Mouse (Mus musculus): ENCODE results near the gene Gm11213. TPM values are rescaled to one million over a fixed set of nuclear protein-coding genes. Genes with fewer than 3 reads are reported as not detected.

The Gm11213 gene
- not detected in 2 replicates for polyA plus RNA-seq (2014; fragmentation: Nextera tagmentation; extraction: Ambion mirVana)

GRCm38 (mm10) chr4:63604945-63605344 is at the start of gene Gm11213:
Gene Gm11213 (minus strand): TSS chr4:63605261.
- Histone ChIP-seq H3K27me3 (ENCODE audit: control insufficient read depth, insufficient read depth, low read length) (no peaks in the 10 kb centered on the region), H3K4me1 (ENCODE audit: control insufficient read depth, insufficient read depth, low read length) (no peaks in the 10 kb centered on the region), H3K4me2 (ENCODE audit: low read depth, low read length) (no peak within 1 kb of the TSS), H3K9ac (replicated peaks; ENCODE audit: low read length) (no peak within 1 kb of the TSS), H3K27ac (replicated peaks; ENCODE audit: low read depth, low read length) (no peak within 1 kb of the TSS), H3K4me3 (ENCODE audit: low read depth, low read length) (no peak within 1 kb of the TSS), H3K9me3 (replicated peaks; ENCODE audit: control insufficient read depth, low read length) (no peaks in the 10 kb centered on the region), H3K36me3 (replicated peaks; ENCODE audit: control insufficient read depth, insufficient read depth, low read depth, low read length) (no peaks in the 10 kb centered on the region)
- 68% methylated on average over 3 of the region's 3 CpGs for WGBS
- DNase-seq (ENCODE audit: low spot score) (no peak), ATAC-seq (replicated peaks; ENCODE audit: insufficient number of reproducible peaks, low FRiP score, low TSS enrichment, low read depth) (no peak)

- ATAC-seq (replicated peaks; ENCODE audit: insufficient number of reproducible peaks, low FRiP score, low TSS enrichment, low read depth) = no peak
- Histone ChIP-seq H3K4me1 (ENCODE audit: control insufficient read depth, insufficient read depth, low read length) (no peaks in the 10 kb centered on the region), H3K4me3 (ENCODE audit: low read depth, low read length) (no peak overlapping the region), H3K4me2 (ENCODE audit: low read depth, low read length) (no peak overlapping the region), H3K27me3 (ENCODE audit: control insufficient read depth, insufficient read depth, low read length) (no peaks in the 10 kb centered on the region), H3K27ac (replicated peaks; ENCODE audit: low read depth, low read length) (no peak overlapping the region), H3K36me3 (replicated peaks; ENCODE audit: control insufficient read depth, insufficient read depth, low read depth, low read length) (no peaks in the 10 kb centered on the region), H3K9me3 (replicated peaks; ENCODE audit: control insufficient read depth, low read length) (no peaks in the 10 kb centered on the region), H3K9ac (replicated peaks; ENCODE audit: low read length) (no peak overlapping the region)
- 80% methylated on average over 1 of the region's 1 CpGs for WGBS
- no peak for DNase-seq (ENCODE audit: low spot score)
Measured at GRCm38 (mm10) chr4:63654381-63654780, 49.3 kb upstream of the Gm11213 start.

- no peak overlapping the region for H3K9ac ChIP-seq (replicated peaks; ENCODE audit: low read length)
- no peak overlapping the region for H3K4me3 ChIP-seq (ENCODE audit: low read depth, low read length)
- H3K4me2 ChIP-seq (ENCODE audit: low read depth, low read length) = no peak overlapping the region
- H3K36me3 ChIP-seq (replicated peaks; ENCODE audit: control insufficient read depth, insufficient read depth, low read depth, low read length) = no peaks in the 10 kb centered on the region
- no peaks in the 10 kb centered on the region for H3K4me1 ChIP-seq (ENCODE audit: control insufficient read depth, insufficient read depth, low read length)
- ATAC-seq (replicated peaks; ENCODE audit: insufficient number of reproducible peaks, low FRiP score, low TSS enrichment, low read depth) (no peak), DNase-seq (ENCODE audit: low spot score) (no peak)
- no peaks in the 10 kb centered on the region for H3K27me3 ChIP-seq (ENCODE audit: control insufficient read depth, insufficient read depth, low read length)
- H3K27ac ChIP-seq (replicated peaks; ENCODE audit: low read depth, low read length) = no peak overlapping the region
- no peaks in the 10 kb centered on the region for H3K9me3 ChIP-seq (replicated peaks; ENCODE audit: control insufficient read depth, low read length)
Measured at GRCm38 (mm10) chr4:63643956-63644726, 39.1 kb upstream of the Gm11213 start.

GRCm38 (mm10) chr4:63639842-63640241 is 34.8 kb upstream of the Gm11213 start:
- Histone ChIP-seq H3K9ac (replicated peaks; ENCODE audit: low read length) (no peak overlapping the region), H3K36me3 (replicated peaks; ENCODE audit: control insufficient read depth, insufficient read depth, low read depth, low read length) (no peaks in the 10 kb centered on the region), H3K27ac (replicated peaks; ENCODE audit: low read depth, low read length) (no peak overlapping the region), H3K4me1 (ENCODE audit: control insufficient read depth, insufficient read depth, low read length) (no peaks in the 10 kb centered on the region), H3K4me3 (ENCODE audit: low read depth, low read length) (no peak overlapping the region), H3K27me3 (ENCODE audit: control insufficient read depth, insufficient read depth, low read length) (no peaks in the 10 kb centered on the region), H3K9me3 (replicated peaks; ENCODE audit: control insufficient read depth, low read length) (no peaks in the 10 kb centered on the region), H3K4me2 (ENCODE audit: low read depth, low read length) (no peak overlapping the region)
- WGBS = 64% methylated on average over 2 of the region's 2 CpGs
- no peak for ATAC-seq (replicated peaks; ENCODE audit: insufficient number of reproducible peaks, low FRiP score, low TSS enrichment, low read depth)
- DNase-seq (ENCODE audit: low spot score) = no peak

GRCm38 (mm10) chr4:63638603-63639002 is 33.5 kb upstream of the Gm11213 start:
- ATAC-seq (replicated peaks; ENCODE audit: insufficient number of reproducible peaks, low FRiP score, low TSS enrichment, low read depth) = no peak
- no peaks in the 10 kb centered on the region for H3K4me1 ChIP-seq (ENCODE audit: control insufficient read depth, insufficient read depth, low read length)
- no peak overlapping the region for H3K27ac ChIP-seq (replicated peaks; ENCODE audit: low read depth, low read length)
- no peak for DNase-seq (ENCODE audit: low spot score)
- H3K9ac ChIP-seq (replicated peaks; ENCODE audit: low read length) = no peak overlapping the region
- no peak overlapping the region for H3K4me3 ChIP-seq (ENCODE audit: low read depth, low read length)
- no peak overlapping the region for H3K4me2 ChIP-seq (ENCODE audit: low read depth, low read length)
- no peaks in the 10 kb centered on the region for H3K36me3 ChIP-seq (replicated peaks; ENCODE audit: control insufficient read depth, insufficient read depth, low read depth, low read length)
- no peaks in the 10 kb centered on the region for H3K27me3 ChIP-seq (ENCODE audit: control insufficient read depth, insufficient read depth, low read length)
- no peaks in the 10 kb centered on the region for H3K9me3 ChIP-seq (replicated peaks; ENCODE audit: control insufficient read depth, low read length)
- 52% methylated on average over 1 of the region's 1 CpGs for WGBS

GRCm38 (mm10) chr4:63633181-63633580 is 28.1 kb upstream of the Gm11213 start:
- Histone ChIP-seq H3K27ac (replicated peaks; ENCODE audit: low read depth, low read length) (no peak overlapping the region), H3K36me3 (replicated peaks; ENCODE audit: control insufficient read depth, insufficient read depth, low read depth, low read length) (no peaks in the 10 kb centered on the region), H3K4me3 (ENCODE audit: low read depth, low read length) (no peak overlapping the region), H3K9me3 (replicated peaks; ENCODE audit: control insufficient read depth, low read length) (no peaks in the 10 kb centered on the region), H3K9ac (replicated peaks; ENCODE audit: low read length) (no peak overlapping the region), H3K27me3 (ENCODE audit: control insufficient read depth, insufficient read depth, low read length) (no peaks in the 10 kb centered on the region), H3K4me1 (ENCODE audit: control insufficient read depth, insufficient read depth, low read length) (no peaks in the 10 kb centered on the region), H3K4me2 (ENCODE audit: low read depth, low read length) (no peak overlapping the region)
- DNase-seq (ENCODE audit: low spot score) = no peak
- no peak for ATAC-seq (replicated peaks; ENCODE audit: insufficient number of reproducible peaks, low FRiP score, low TSS enrichment, low read depth)
- WGBS = 87% methylated on average over 2 of the region's 2 CpGs

GRCm38 (mm10) chr4:63627111-63627510 is 22.1 kb upstream of the Gm11213 start:
- H3K4me1 ChIP-seq (ENCODE audit: control insufficient read depth, insufficient read depth, low read length) = no peaks in the 10 kb centered on the region
- no peak overlapping the region for H3K4me2 ChIP-seq (ENCODE audit: low read depth, low read length)
- H3K9me3 ChIP-seq (replicated peaks; ENCODE audit: control insufficient read depth, low read length) = no peaks in the 10 kb centered on the region
- ATAC-seq (replicated peaks; ENCODE audit: insufficient number of reproducible peaks, low FRiP score, low TSS enrichment, low read depth) (no peak), DNase-seq (ENCODE audit: low spot score) (no peak)
- no peak overlapping the region for H3K9ac ChIP-seq (replicated peaks; ENCODE audit: low read length)
- no peak overlapping the region for H3K4me3 ChIP-seq (ENCODE audit: low read depth, low read length)
- WGBS = 81% methylated on average over 8 of the region's 8 CpGs
- no peaks in the 10 kb centered on the region for H3K27me3 ChIP-seq (ENCODE audit: control insufficient read depth, insufficient read depth, low read length)
- no peak overlapping the region for H3K27ac ChIP-seq (replicated peaks; ENCODE audit: low read depth, low read length)
- H3K36me3 ChIP-seq (replicated peaks; ENCODE audit: control insufficient read depth, insufficient read depth, low read depth, low read length) = no peaks in the 10 kb centered on the region

- WGBS = 68% methylated on average over 3 of the region's 3 CpGs
- H3K4me3 ChIP-seq (ENCODE audit: low read depth, low read length) = no peak overlapping the region
- H3K27me3 ChIP-seq (ENCODE audit: control insufficient read depth, insufficient read depth, low read length) = no peaks in the 10 kb centered on the region
- no peak overlapping the region for H3K4me2 ChIP-seq (ENCODE audit: low read depth, low read length)
- H3K36me3 ChIP-seq (replicated peaks; ENCODE audit: control insufficient read depth, insufficient read depth, low read depth, low read length) = no peaks in the 10 kb centered on the region
- no peak overlapping the region for H3K9ac ChIP-seq (replicated peaks; ENCODE audit: low read length)
- DNase-seq (ENCODE audit: low spot score) (no peak), ATAC-seq (replicated peaks; ENCODE audit: insufficient number of reproducible peaks, low FRiP score, low TSS enrichment, low read depth) (no peak)
- H3K9me3 ChIP-seq (replicated peaks; ENCODE audit: control insufficient read depth, low read length) = no peaks in the 10 kb centered on the region
- H3K27ac ChIP-seq (replicated peaks; ENCODE audit: low read depth, low read length) = no peak overlapping the region
- H3K4me1 ChIP-seq (ENCODE audit: control insufficient read depth, insufficient read depth, low read length) = no peaks in the 10 kb centered on the region
Measured at GRCm38 (mm10) chr4:63625563-63626080, 20.6 kb upstream of the Gm11213 start.
